Mouse (Mus musculus) ES-E14 (cell line): ENCODE results near the gene Hoxd9. TPM values are rescaled to one million over a fixed set of nuclear protein-coding genes. Genes with fewer than 3 reads are reported as not detected.

Experiments used
- DNase-seq: peaks from one replicate; pipeline ENCODE4 v3.0.0-alpha.2; 2013; ENCODE audit warnings: low read depth, low spot score
- H3K27ac ChIP-seq: 2 replicates; pipeline ENCODE4 v1.5.1; 2012; ENCODE audit warnings: low read depth, mild to moderate bottlenecking, low read length, moderate library complexity, mixed read lengths; ENCODE audit not compliant: poor library complexity, insufficient read depth, severe bottlenecking
- H3K36me3 ChIP-seq: 2 replicates; pipeline ENCODE4 v1.6.1; 2012; ENCODE audit warnings: mild to moderate bottlenecking, low read length, moderate library complexity, mixed read lengths; ENCODE audit not compliant: control insufficient read depth, poor library complexity, insufficient read depth, severe bottlenecking
- H3K4me1 ChIP-seq, 2 experiments: fragments of 150-350 bp in 1 of 2; sonication (generic) in 1 of 2; 2 replicates each; pipeline ENCODE4 v1.6.1; 2012; ENCODE audit warnings: low read length in 2 of 2, mild to moderate bottlenecking in 1 of 2, mixed read lengths in 1 of 2; ENCODE audit not compliant: control insufficient read depth in 2 of 2, insufficient read depth in 2 of 2, poor library complexity in 1 of 2
- H3K4me3 ChIP-seq, 2 experiments: fragments of 150-350 bp in 1 of 2; sonication (generic) in 1 of 2; 2 replicates each; pipeline ENCODE4 v1.5.1; 2012; ENCODE audit warnings: low read length in 2 of 2, low read depth in 1 of 2, mild to moderate bottlenecking in 1 of 2, mixed read lengths in 1 of 2; ENCODE audit not compliant: insufficient read depth in 1 of 2, poor library complexity in 1 of 2, severe bottlenecking in 1 of 2
- H3K9ac ChIP-seq: 2 replicates; pipeline ENCODE4 v1.6.1; 2012; ENCODE audit warnings: low read depth, mild to moderate bottlenecking, low read length, mixed read lengths; ENCODE audit not compliant: poor library complexity, insufficient read depth, severe bottlenecking
- H3K9me3 ChIP-seq: fragments of 150-350 bp; sonication (generic); 2 replicates; pipeline ENCODE4 v1.6.1; 2012; ENCODE audit warnings: low read depth, mild to moderate bottlenecking, low read length; ENCODE audit not compliant: control insufficient read depth, insufficient read depth
- CHD2 ChIP-seq: IDR thresholded peaks from 2 replicates; pipeline ENCODE4 v1.6.1; 2014; ENCODE audit warnings: mild to moderate bottlenecking, low read depth, low read length, inconsistent platforms
- HCFC1 ChIP-seq: IDR thresholded peaks from 2 replicates; pipeline ENCODE4 v1.6.1; 2012; ENCODE audit warnings: low read length, inconsistent platforms, borderline replicate concordance; ENCODE audit not compliant: insufficient read depth
- MAFK ChIP-seq: IDR thresholded peaks from 2 replicates; pipeline ENCODE4 v1.6.1; 2014; ENCODE audit warnings: mild to moderate bottlenecking, low read depth, low read length, inconsistent platforms; ENCODE audit not compliant: insufficient read depth
- ZC3H11A ChIP-seq: IDR thresholded peaks from 2 replicates; pipeline ENCODE4 v1.6.1; 2012; ENCODE audit warnings: low read depth, mild to moderate bottlenecking, inconsistent platforms, low read length, borderline replicate concordance
- ZNF384 ChIP-seq: IDR thresholded peaks from 2 replicates; pipeline ENCODE4 v1.6.1; 2012; ENCODE audit warnings: low read depth, low read length, inconsistent platforms
- in situ Hi-C, 2 experiments: fragments of 600-800 bp; cut with MboI; formaldehyde crosslinking; loops; one replicate each; pipeline ENCODE4 v1.15.1; 2025; ENCODE audit warnings: low sequenced_read_pairs in 2 of 2, inconsistent platforms in 1 of 2; ENCODE audit not compliant: unreplicated experiment in 2 of 2
- total RNA-seq: library from RNA; depleted of rRNA; stranded (reverse); fragments of 300-350 nt; gene quantifications from 2 replicates; pipeline ENCODE4 v1.2.3, GENCODE M21; 2012

The Hoxd9 gene
- total RNA-seq, 1 experiment, result 0.76 TPM

GRCm38 (mm10) chr2:74670632-74671188 is 26.8 kb upstream of the Hoxd9 start:
- Histone ChIP-seq H3K27ac (no peak overlapping the region), H3K4me1 (peaks cover 0 to 5% of the 10 kb centered on the region in 2 experiments; a peak in 1 of 4 replicates), H3K9ac (no peak overlapping the region), H3K36me3 (no peaks in the 10 kb centered on the region), H3K4me3 (no peak overlapping the region), H3K9me3 (no peaks in the 10 kb centered on the region)
- DNase-seq, result no peak
- in situ Hi-C loops, result loop anchor here (25.0 kb wide), 2 partner anchors 608 to 1108 kb away; no protein-coding TSS in a partner anchor
- TF ChIP-seq MAFK (no peak), ZNF384 (no peak), ZC3H11A (no peak), CHD2 (no peak), HCFC1 (no peak)

GRCm38 (mm10) chr2:74671847-74672246 is 25.7 kb upstream of the Hoxd9 start:
- H3K4me3 ChIP-seq, result no peak overlapping the region
- TF ChIP-seq ZC3H11A, result no peak
- TF ChIP-seq ZNF384, result no peak
- no peak for TF ChIP-seq MAFK
- TF ChIP-seq HCFC1, result no peak
- TF ChIP-seq CHD2, result no peak
- no peaks in the 10 kb centered on the region for H3K36me3 ChIP-seq
- H3K27ac ChIP-seq, result no peak overlapping the region
- H3K9ac ChIP-seq, result no peak overlapping the region
- peaks cover 0 to 5% of the 10 kb centered on the region in 2 experiments; a peak in 1 of 4 replicates for H3K4me1 ChIP-seq
- DNase-seq, result no peak
- H3K9me3 ChIP-seq, result no peaks in the 10 kb centered on the region
- in situ Hi-C loops, result loop anchor here (25.0 kb wide), 2 partner anchors 610 to 1110 kb away; no protein-coding TSS in a partner anchor

- Histone ChIP-seq H3K9me3 (no peaks in the 10 kb centered on the region), H3K36me3 (no peaks in the 10 kb centered on the region), H3K27ac (no peak overlapping the region), H3K9ac (peak overlapping the region; percentile 15; the same call in 1 of the 2 replicates), H3K4me3 (peak overlapping the region; percentile 44 to 55), H3K4me1 (peaks cover 0 to 5% of the 10 kb centered on the region in 2 experiments; a peak in 1 of 4 replicates)
- TF ChIP-seq HCFC1, result no peak
- 0 out of 2 replicates have a peak, but pooled peaks have one; percentile 31 for TF ChIP-seq ZC3H11A
- TF ChIP-seq MAFK, result no peak
- in situ Hi-C loops, result loop anchor here (25.0 kb wide), 2 partner anchors 610 to 1110 kb away; no protein-coding TSS in a partner anchor
- no peak for DNase-seq
Measured at GRCm38 (mm10) chr2:74672481-74673362, 24.8 kb upstream of the Hoxd9 start.

- Histone ChIP-seq H3K9ac (no peak overlapping the region), H3K27ac (no peak overlapping the region)
Measured at GRCm38 (mm10) chr2:74673835-74674425, 23.6 kb upstream of the Hoxd9 start.

More at GRCm38 (mm10) chr2:74673835-74674425, 23.6 kb upstream of the Hoxd9 start:
- Histone ChIP-seq H3K4me1 (peaks cover 0 to 2% of the 10 kb centered on the region in 2 experiments; a peak in 1 of 4 replicates), H3K9me3 (no peaks in the 10 kb centered on the region), H3K4me3 (no peak overlapping the region), H3K36me3 (no peaks in the 10 kb centered on the region)
- in situ Hi-C loops, result loop anchor here (25.0 kb wide), 2 partner anchors 612 to 1112 kb away; no protein-coding TSS in a partner anchor
- TF ChIP-seq MAFK (no peak), CHD2 (no peak), ZC3H11A (no peak), ZNF384 (no peak), HCFC1 (no peak)
- no peak for DNase-seq
